Mouse (Mus musculus) cerebellum, adult 2 months (tissue): ENCODE results near the gene Nf1.

Source experiments
- CTCF ChIP-seq: fragments of 200-500 bp; IDR thresholded peaks from 2 replicates; pipeline ENCODE4 v1.5.1; 2011; ENCODE audit warnings: low read depth, mild to moderate bottlenecking, control low read depth, low read length, moderate library complexity, borderline replicate concordance; ENCODE audit not compliant: insufficient read depth
- POLR2A ChIP-seq: fragments of 200-500 bp; IDR thresholded peaks from 2 replicates; pipeline ENCODE4 v1.6.1; 2011; ENCODE audit warnings: low read length, control low read depth, borderline replicate concordance; ENCODE audit not compliant: insufficient read depth

GRCm38 (mm10) chr11:79483876-79484528, 144.5 kb downstream of the Nf1 start:
- TF ChIP-seq CTCF (no peak), POLR2A (no peak)
